Comparison of ENCODE assay signal across 8 mouse cellular contexts in the genomic region with DNA sequence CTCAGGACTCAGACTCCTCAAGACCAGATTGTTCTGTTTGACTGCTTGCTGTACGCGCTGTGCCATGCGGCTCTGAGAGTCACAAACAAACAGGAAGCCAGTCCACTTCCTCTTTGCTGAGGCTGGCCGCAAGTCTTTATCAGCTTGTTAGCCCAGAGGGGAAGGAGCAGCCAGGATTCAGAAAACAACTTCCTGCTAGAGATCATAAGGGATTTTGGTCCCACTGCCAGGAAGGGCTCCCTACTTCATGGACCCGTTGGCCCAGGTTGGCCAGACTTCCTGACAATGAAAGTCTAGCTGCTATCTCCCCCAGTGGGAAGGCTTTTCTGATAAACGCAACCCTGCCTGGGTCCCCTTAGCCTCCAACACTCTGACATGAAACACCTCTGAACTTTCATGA. TPM values are rescaled to one million over a fixed set of nuclear protein-coding genes. Genes with fewer than 3 reads are reported as not detected.
DNase-seq lines count a peak whose midpoint lies in the region; ATAC-seq and TF ChIP-seq lines count a peak whose summit lies in the region.

No protein-coding gene starts in this region.

- TF ChIP-seq EP300 in liver, postnatal 0 days (IDR thresholded peaks at IDR 0.05; ENCODE audit: low read depth), result peak; percentile 41

- ATAC-seq in embryonic facial prominence, embryonic 15.5 days (ENCODE audit: insufficient number of reproducible peaks, low FRiP score, low TSS enrichment, low read depth), result 0 out of 2 replicates have a peak, but pooled peaks have one; percentile 29
- no peak for ATAC-seq in intestine, embryonic 15.5 days
- peak; percentile 65 for ATAC-seq in liver, postnatal 0 days

- H3K4me2 ChIP-seq in embryonic facial prominence, embryonic 15.5 days (replicated peaks), result no peak overlapping the region
- 0 out of 2 replicates have a peak overlapping the region, but pooled peaks have one; percentile 4 for H3K4me2 ChIP-seq in intestine, embryonic 15.5 days (replicated peaks)
- peak overlapping the region; percentile 68 for H3K4me2 ChIP-seq in liver, postnatal 0 days (ENCODE audit: low read depth, low read length)

- H3K4me1 ChIP-seq in embryonic facial prominence, embryonic 15.5 days, result peaks cover 17% of the 10 kb centered on the region
- peaks cover 6% of the 10 kb centered on the region for H3K4me1 ChIP-seq in intestine, embryonic 15.5 days (replicated peaks)
- peaks cover 27% of the 10 kb centered on the region for H3K4me1 ChIP-seq in liver, postnatal 0 days (ENCODE audit: insufficient read depth)

- DNase-seq in layer of hippocampus, adult 9-11 months, result peak; percentile 59
- DNase-seq in layer of hippocampus, adult 8-10 months (ENCODE audit: low spot score in 2 of 2), result no peak
- DNase-seq in liver, postnatal 0 days, result peak; percentile 66
- DNase-seq in spleen, postnatal 36 days (ENCODE audit: low spot score in 2 of 2), result peak; percentile 75 to 79
- DNase-seq in embryo, embryonic 11 days, result no peak
- DNase-seq in cerebellum, adult 9-10 months, result no peak

- no peaks in the 10 kb centered on the region for H3K36me3 ChIP-seq in embryonic facial prominence, embryonic 15.5 days
- H3K36me3 ChIP-seq in intestine, embryonic 15.5 days, result no peaks in the 10 kb centered on the region
- H3K36me3 ChIP-seq in liver, postnatal 0 days (replicated peaks; ENCODE audit: insufficient read depth, low read length), result no peaks in the 10 kb centered on the region

- H3K27ac ChIP-seq in embryonic facial prominence, embryonic 15.5 days (replicated peaks), result peak overlapping the region; percentile 40; the same call in 1 of the 2 replicates
- peak overlapping the region; percentile 54; the same call in 1 of the 2 replicates for H3K27ac ChIP-seq in intestine, embryonic 15.5 days
- peak overlapping the region; percentile 93 for H3K27ac ChIP-seq in liver, postnatal 0 days (ENCODE audit: low read depth)

- WGBS in embryonic facial prominence, embryonic 15.5 days, result 61% methylated on average over 6 of the region's 6 CpGs
- WGBS in intestine, embryonic 15.5 days, result 55% methylated on average over 6 of the region's 6 CpGs
- WGBS in liver, postnatal 0 days (ENCODE audit: insufficient replicate concordance), result 10% methylated on average over 6 of the region's 6 CpGs

- no peaks in the 10 kb centered on the region for H3K27me3 ChIP-seq in embryonic facial prominence, embryonic 15.5 days
- H3K27me3 ChIP-seq in intestine, embryonic 15.5 days (replicated peaks), result no peaks in the 10 kb centered on the region
- H3K27me3 ChIP-seq in liver, postnatal 0 days (ENCODE audit: insufficient read depth, low read length), result no peaks in the 10 kb centered on the region

- no peak overlapping the region for H3K4me3 ChIP-seq in embryonic facial prominence, embryonic 15.5 days (replicated peaks)
- no peak overlapping the region for H3K4me3 ChIP-seq in intestine, embryonic 15.5 days (replicated peaks)
- H3K4me3 ChIP-seq in liver, postnatal 0 days (ENCODE audit: low read depth, low read length), result peak overlapping the region; percentile 6

- no peak for TF ChIP-seq CTCF in liver, postnatal 0 days (IDR thresholded peaks at IDR 0.05; ENCODE audit: low read depth)

- no peaks in the 10 kb centered on the region for H3K9me3 ChIP-seq in embryonic facial prominence, embryonic 15.5 days (replicated peaks)
- no peaks in the 10 kb centered on the region for H3K9me3 ChIP-seq in intestine, embryonic 15.5 days
- H3K9me3 ChIP-seq in liver, postnatal 0 days (ENCODE audit: low read length), result no peaks in the 10 kb centered on the region

- H3K9ac ChIP-seq in embryonic facial prominence, embryonic 15.5 days, result no peak overlapping the region
- H3K9ac ChIP-seq in intestine, embryonic 15.5 days, result no peak overlapping the region
- peak overlapping the region; percentile 53 for H3K9ac ChIP-seq in liver, postnatal 0 days (replicated peaks)

RNA-seq across cellular contexts. Expression of a gene that starts 21.8 kb away (rescaled TPM):
- 100 to 1,000 TPM in 1 of 4 experiments, 10 to 100 TPM in 3; 85.9 to 105 (median 94.0) TPM for total RNA-seq in layer of hippocampus, adult 8-10 months (2022)
- 162 and 186 TPM in 2 replicates for polyA plus RNA-seq in embryonic facial prominence, embryonic 15.5 days (2015; fragmentation: Nextera tagmentation; extraction: Ambion mirVana)
- polyA plus RNA-seq in intestine, embryonic 15.5 days (2015; fragmentation: Nextera tagmentation; extraction: Ambion mirVana), result 305 and 328 TPM in 2 replicates
- polyA plus RNA-seq in liver, postnatal 0 days (2015; fragmentation: Nextera tagmentation; extraction: Ambion mirVana), result 236 and 246 TPM in 2 replicates

RNA-seq across cellular contexts. Expression of a gene that starts 24.0 kb away (rescaled TPM):
- total RNA-seq in layer of hippocampus, adult 8-10 months (2022), result 10 to 100 TPM; 47.8 to 49.7 (median 48.5) TPM
- 25.6 and 26.7 TPM in 2 replicates for polyA plus RNA-seq in embryonic facial prominence, embryonic 15.5 days (2015; fragmentation: Nextera tagmentation; extraction: Ambion mirVana)
- polyA plus RNA-seq in intestine, embryonic 15.5 days (2015; fragmentation: Nextera tagmentation; extraction: Ambion mirVana), result 18.0 and 18.4 TPM in 2 replicates
- polyA plus RNA-seq in liver, postnatal 0 days (2015; fragmentation: Nextera tagmentation; extraction: Ambion mirVana), result 5.0 and 5.6 TPM in 2 replicates

RNA-seq across cellular contexts. Expression of a gene that starts 34.9 kb away (rescaled TPM):
- total RNA-seq in layer of hippocampus, adult 8-10 months (2022), result 1 to 10 TPM; 1.9 to 2.4 (median 1.9) TPM
- polyA plus RNA-seq in embryonic facial prominence, embryonic 15.5 days (2015; fragmentation: Nextera tagmentation; extraction: Ambion mirVana), result 1.2 and 1.6 TPM in 2 replicates
- polyA plus RNA-seq in intestine, embryonic 15.5 days (2015; fragmentation: Nextera tagmentation; extraction: Ambion mirVana), result 0.77 and 0.96 TPM in 2 replicates
- 0.18 and 0.31 TPM in 2 replicates for polyA plus RNA-seq in liver, postnatal 0 days (2015; fragmentation: Nextera tagmentation; extraction: Ambion mirVana)

Comparison
In these comparisons a context has a peak if more than half of its experiments do, and no peak if none do; other contexts are left out.
1. DNase-seq: peak in layer of hippocampus, adult 9-11 months (single experiment), liver, postnatal 0 days (single experiment) and spleen, postnatal 36 days (2 of 2); none in layer of hippocampus, adult 8-10 months (0 of 2), embryo, embryonic 11 days (single experiment) and cerebellum, adult 9-10 months (single experiment).
2. H3K27ac ChIP-seq: peak in every context shown above with its lines; median percentile 93 in liver, postnatal 0 days; 54 in intestine, embryonic 15.5 days; 40 in embryonic facial prominence, embryonic 15.5 days.